Mouse (Mus musculus) gastrocnemius, adult 2 months (tissue): ENCODE measurements around the gene Gnai3. TPM values are rescaled to one million over a fixed set of nuclear protein-coding genes. Genes with fewer than 3 reads are reported as not detected.

Source experiments
- DNase-seq: peaks from one replicate; pipeline ENCODE4 v3.0.0; 2022
- H3K27ac ChIP-seq: fragments of 200-600 bp; 2 replicates; pipeline ENCODE4 v1.8.1; 2022; ENCODE audit warnings: mild to moderate bottlenecking
- H3K4me3 ChIP-seq: fragments of 200-600 bp; 2 replicates; pipeline ENCODE4 v1.8.1; 2022; ENCODE audit warnings: mild to moderate bottlenecking, moderate library complexity
- CTCF ChIP-seq: fragments of 200-600 bp; IDR thresholded peaks from 2 replicates; pipeline ENCODE4 v1.8.1; 2022; ENCODE audit warnings: antibody characterized with exemption, mild to moderate bottlenecking, moderate library complexity
- intact Hi-C: fragments of 180-260 bp; cut with DNase I; formaldehyde crosslinking; loops from one replicate; pipeline ENCODE4 v1.15.1; 2025
- total RNA-seq, 2 experiments: library from RNA; stranded (reverse); gene quantifications; 2 replicates each; pipeline ENCODE4 v1.2.3; 2021

The Gnai3 gene
- total RNA-seq, 2 experiments from 2014 or later: 12.0 to 13.8 TPM

GRCm38 (mm10) chr3:108084767-108085270, 61.1 kb downstream of the Gnai3 start:
- DNase-seq: no peak
- Histone ChIP-seq H3K27ac (peak overlapping the region; percentile 88), H3K4me3 (peak overlapping the region; percentile 94)
- intact Hi-C loops: no loop called here
- TF ChIP-seq CTCF: no peak

DNA sequence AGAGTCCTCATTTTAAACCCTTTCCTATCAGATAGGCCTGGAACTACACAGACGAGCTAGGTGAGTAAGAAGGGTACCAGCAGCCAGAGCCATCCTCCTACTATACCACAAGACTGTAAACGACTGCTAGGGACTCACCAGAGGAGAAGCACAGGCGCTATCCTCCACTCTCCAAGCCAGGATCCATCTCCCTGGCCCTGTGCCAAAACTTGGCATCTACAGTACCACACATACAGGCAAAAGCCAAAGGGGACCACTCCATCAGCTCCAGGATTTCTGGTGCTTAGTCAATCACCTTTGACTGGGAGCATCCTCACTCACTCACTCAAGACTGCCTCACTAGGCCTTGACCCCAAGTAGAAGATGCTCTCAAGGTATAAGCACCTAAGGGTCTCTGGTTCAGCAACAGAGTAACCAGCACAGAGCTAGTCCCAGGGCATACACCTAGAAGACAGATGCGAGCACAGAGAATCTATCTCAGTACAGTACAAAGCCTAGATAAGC, 62.0 kb downstream of the Gnai3 start:
- no peak for DNase-seq
- intact Hi-C loops: no loop called here
- peak overlapping the region; percentile 94; the same call in 1 of the 2 replicates for H3K4me3 ChIP-seq
- no peak for TF ChIP-seq CTCF
- H3K27ac ChIP-seq: no peak overlapping the region; the same call in 1 of the 2 replicates

DNA sequence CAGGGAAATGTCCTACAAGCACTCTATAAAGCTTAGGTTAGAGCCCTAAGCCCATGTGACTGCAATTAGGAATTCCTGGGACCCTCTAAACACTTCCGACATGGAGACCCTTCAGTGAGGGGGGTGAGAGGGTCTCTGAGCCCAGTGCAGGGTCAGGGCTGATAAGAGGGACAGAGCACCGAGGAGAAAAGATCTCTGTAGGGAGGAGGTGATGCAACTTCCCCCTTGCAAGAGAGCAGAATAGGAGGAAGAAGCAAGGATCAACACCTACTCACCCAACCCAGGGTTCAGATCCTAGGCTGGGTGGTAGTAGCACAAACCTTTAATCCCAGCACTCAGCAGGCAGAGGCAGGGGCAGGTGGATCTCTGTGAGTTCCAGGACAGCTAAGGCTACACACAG, 62.8 kb downstream of the Gnai3 start:
- no peak for TF ChIP-seq CTCF
- intact Hi-C loops: no loop called here
- no peak for DNase-seq
- H3K4me3 ChIP-seq: no peak overlapping the region
- H3K27ac ChIP-seq: peak overlapping the region; percentile 53

DNA sequence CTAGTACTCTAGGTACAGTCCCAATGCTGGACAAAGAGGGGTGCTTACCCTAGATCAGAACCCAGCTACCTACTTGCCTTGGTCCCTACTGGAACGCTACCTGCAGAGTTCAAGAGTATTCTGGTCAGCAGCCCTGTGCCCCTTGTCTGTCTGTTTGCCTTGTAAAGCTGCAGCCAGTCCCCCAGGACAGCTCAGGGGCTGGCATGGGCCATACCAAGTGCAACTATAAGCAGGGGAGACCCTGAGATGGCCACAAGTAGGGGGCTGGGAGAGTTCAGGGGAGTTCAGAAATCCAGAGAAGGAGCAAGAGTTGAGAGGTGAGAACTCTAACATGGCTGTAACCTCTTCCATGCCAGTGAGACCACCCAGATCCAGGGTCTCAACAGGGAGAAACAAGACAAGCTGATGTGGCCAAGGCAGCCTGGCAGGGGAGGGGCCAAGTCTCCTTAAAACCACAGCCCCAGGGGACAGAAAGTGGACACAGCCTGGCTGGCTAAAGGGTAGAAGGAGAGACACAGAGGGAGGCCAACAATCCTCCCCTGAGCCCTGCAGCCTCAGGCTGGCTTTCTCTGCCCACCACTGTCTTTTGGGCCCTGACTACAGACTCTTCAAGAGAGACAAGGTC, 63.6 kb downstream of the Gnai3 start:
- intact Hi-C loops: no loop called here
- peak overlapping the region; percentile 53 for H3K27ac ChIP-seq
- no peak for TF ChIP-seq CTCF
- H3K4me3 ChIP-seq: no peak overlapping the region
- no peak for DNase-seq

DNA sequence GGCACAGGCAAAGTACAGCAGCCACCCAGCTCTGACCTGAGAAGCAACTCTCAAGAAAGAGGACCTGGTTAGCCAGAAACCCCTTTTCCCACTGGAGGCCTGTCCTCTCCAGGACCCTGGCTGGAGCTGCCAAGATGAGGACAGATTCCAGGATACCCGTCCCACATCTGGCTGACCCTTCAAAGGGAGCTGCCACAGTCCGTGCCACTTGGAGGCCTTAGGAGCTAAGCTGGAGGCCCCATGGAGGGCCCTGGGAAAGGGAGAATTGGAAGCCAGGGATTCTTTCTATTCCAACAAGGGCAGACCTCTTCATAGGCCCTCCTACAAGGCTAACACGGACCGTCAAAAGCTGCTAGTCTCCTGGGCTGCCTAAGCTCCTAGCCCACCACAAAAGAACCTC, 64.3 kb downstream of the Gnai3 start:
- TF ChIP-seq CTCF: no peak
- intact Hi-C loops: no loop called here
- H3K27ac ChIP-seq: peak overlapping the region; percentile 53; the same call in 1 of the 2 replicates
- DNase-seq: no peak
- no peak overlapping the region for H3K4me3 ChIP-seq

- no peak for DNase-seq
- intact Hi-C loops: no loop called here
- Histone ChIP-seq H3K27ac (no peak overlapping the region), H3K4me3 (no peak overlapping the region)
- TF ChIP-seq CTCF: no peak
Observed at GRCm38 (mm10) chr3:108076836-108077235, 69.1 kb downstream of the Gnai3 start.

DNA sequence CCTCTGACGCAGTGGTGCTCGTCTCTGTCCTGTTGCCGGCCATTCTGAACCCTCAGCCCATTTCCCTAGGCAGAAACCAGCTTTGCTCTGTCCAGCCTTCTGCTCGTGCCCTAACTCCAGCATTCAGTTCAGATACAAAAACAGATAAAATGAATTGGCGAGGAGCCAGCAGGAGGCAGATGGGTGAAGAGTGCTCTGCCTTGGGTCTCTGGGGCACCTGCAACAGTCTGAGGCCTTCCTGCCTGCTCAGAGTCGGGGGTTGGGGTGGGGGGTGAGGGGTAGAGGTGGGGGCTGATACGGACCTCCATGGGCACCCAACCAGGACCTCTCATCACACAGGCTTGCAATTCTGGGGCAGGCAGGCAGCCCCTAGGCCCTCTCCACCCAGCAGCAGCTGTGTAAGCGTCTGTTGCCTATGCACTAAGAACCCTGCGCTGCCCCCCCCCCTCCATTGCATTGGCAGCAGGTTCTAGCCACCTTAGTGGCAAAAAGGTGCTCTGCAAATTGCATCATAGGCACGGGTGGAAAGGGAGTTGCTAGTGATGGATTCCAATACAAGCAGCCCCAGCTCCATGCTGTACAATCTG, 72.9 kb downstream of the Gnai3 start:
- Histone ChIP-seq H3K4me3 (no peak overlapping the region), H3K27ac (no peak overlapping the region)
- no peak for DNase-seq
- intact Hi-C loops: no loop called here
- no peak for TF ChIP-seq CTCF

- Histone ChIP-seq H3K4me3 (no peak overlapping the region; the same call in 1 of the 2 replicates), H3K27ac (no peak overlapping the region)
- no peak; the same call in 1 of the 2 replicates for TF ChIP-seq CTCF
- intact Hi-C loops: loop anchor here (1.0 kb wide), 1 partner anchor 77 kb away; no protein-coding TSS in a partner anchor
- DNase-seq: peak; percentile 81
Observed at GRCm38 (mm10) chr3:108070295-108071293, 75.4 kb downstream of the Gnai3 start.

GRCm38 (mm10) chr3:108069231-108069870, 76.6 kb downstream of the Gnai3 start:
- peak; percentile 54 for DNase-seq
- TF ChIP-seq CTCF: no peak
- Histone ChIP-seq H3K4me3 (peak overlapping the region; percentile 47), H3K27ac (no peak overlapping the region)
- intact Hi-C loops: loop anchor here (10.0 kb wide), 1 partner anchor 375 kb away; the partner anchor contains the start of gene Ahcyl1

GRCm38 (mm10) chr3:108068826-108069225, 77.1 kb downstream of the Gnai3 start:
- TF ChIP-seq CTCF: no peak
- no peak for DNase-seq
- no peak overlapping the region for H3K27ac ChIP-seq
- intact Hi-C loops: loop anchor here (10.0 kb wide), 1 partner anchor 374 kb away; the partner anchor contains the start of gene Ahcyl1
- no peak overlapping the region for H3K4me3 ChIP-seq

- intact Hi-C loops: loop anchor here (10.0 kb wide), 1 partner anchor 373 kb away; the partner anchor contains the start of gene Ahcyl1
- H3K4me3 ChIP-seq: no peak overlapping the region
- TF ChIP-seq CTCF: no peak
- DNase-seq: no peak
- no peak overlapping the region for H3K27ac ChIP-seq
Observed at GRCm38 (mm10) chr3:108067370-108067934, 78.5 kb downstream of the Gnai3 start.
